Mouse (Mus musculus): Measurements from ENCODE around the gene Ripk3.

The Ripk3 gene

GRCm38 (mm10) chr14:55788256-55789050, at the start of gene Ripk3:
Gene Ripk3, minus strand, starts transcription at chr14:55788865.
- DNase-seq (ENCODE audit: low spot score): no peak

DNA sequence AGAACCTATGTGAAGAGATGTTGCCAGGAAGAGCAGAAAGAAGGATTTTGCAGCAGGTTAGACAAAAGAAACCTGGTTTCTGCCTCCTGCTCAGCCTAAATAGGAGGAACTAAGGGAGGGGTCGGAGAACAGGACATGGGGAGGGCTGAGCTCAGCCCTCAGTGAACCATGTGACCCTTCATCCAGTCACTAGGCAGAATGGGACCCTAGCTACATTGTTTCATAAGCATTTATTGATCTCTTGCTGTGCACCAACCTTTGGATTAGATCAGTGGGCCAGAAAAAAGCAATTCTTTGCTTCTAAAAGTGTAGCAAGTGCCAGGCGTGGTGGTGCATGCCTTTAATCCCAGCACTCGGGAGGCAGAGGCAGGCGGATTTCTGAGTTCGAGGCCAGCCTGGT, 49.6 kb upstream of the Ripk3 start:
- no peak for DNase-seq (ENCODE audit: low spot score)

DNA sequence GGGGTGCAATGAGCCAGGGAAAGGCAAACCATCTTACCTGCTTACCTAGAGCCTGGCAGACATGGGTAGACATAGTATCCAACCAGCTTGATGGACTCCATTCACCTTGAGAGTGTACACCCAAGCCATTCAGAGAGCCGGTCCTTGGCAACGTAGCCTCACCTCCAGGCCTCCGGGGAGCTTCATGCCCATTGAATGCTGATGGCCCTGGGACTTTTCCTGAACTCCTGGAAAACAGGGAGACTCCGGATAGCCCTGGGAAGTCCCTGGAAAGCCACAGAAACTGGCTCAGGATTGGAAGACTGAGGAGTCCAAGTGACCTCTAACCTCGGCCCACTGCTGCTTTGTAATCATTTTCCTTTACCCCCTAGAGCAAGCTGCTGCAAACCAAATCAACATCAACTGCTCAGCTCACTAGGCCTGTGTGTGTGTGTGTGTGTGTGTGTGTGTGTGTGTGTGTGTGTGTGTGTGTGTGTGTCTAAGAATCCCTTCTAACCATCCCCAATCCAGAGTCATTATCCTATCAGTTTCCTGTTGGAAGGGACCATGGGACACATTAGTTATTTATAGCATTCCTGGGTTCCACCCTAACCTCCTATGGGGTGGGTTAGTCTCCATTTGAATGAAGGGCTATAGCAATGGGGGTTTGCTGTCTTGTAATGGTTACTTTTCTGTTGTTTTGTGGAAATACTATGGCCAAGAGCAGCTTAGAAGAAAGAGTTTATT, 46.3 kb upstream of the Ripk3 start:
- no peak for DNase-seq (ENCODE audit: low spot score)

GRCm38 (mm10) chr14:55833126-55833525, 44.5 kb upstream of the Ripk3 start:
- DNase-seq (ENCODE audit: low spot score): no peak

GRCm38 (mm10) chr14:55830331-55830730, 41.7 kb upstream of the Ripk3 start:
- DNase-seq (ENCODE audit: low spot score): no peak

- DNase-seq (ENCODE audit: low spot score): no peak
These were observed 41.2 kb upstream of the Ripk3 start for GRCm38 (mm10) chr14:55829854-55830253.

- no peak for DNase-seq (ENCODE audit: low spot score)
These were observed 40.1 kb upstream of the Ripk3 start for GRCm38 (mm10) chr14:55828716-55829263.

GRCm38 (mm10) chr14:55826551-55827340, 38.1 kb upstream of the Ripk3 start:
- DNase-seq (ENCODE audit: low spot score): no peak

GRCm38 (mm10) chr14:55826142-55826541, 37.5 kb upstream of the Ripk3 start:
- no peak for DNase-seq (ENCODE audit: low spot score)

- no peak for DNase-seq (ENCODE audit: low spot score)
These were observed 36.8 kb upstream of the Ripk3 start for GRCm38 (mm10) chr14:55825216-55826051.

GRCm38 (mm10) chr14:55824481-55825215, 36.0 kb upstream of the Ripk3 start:
- DNase-seq (ENCODE audit: low spot score): peak; percentile 42

DNA sequence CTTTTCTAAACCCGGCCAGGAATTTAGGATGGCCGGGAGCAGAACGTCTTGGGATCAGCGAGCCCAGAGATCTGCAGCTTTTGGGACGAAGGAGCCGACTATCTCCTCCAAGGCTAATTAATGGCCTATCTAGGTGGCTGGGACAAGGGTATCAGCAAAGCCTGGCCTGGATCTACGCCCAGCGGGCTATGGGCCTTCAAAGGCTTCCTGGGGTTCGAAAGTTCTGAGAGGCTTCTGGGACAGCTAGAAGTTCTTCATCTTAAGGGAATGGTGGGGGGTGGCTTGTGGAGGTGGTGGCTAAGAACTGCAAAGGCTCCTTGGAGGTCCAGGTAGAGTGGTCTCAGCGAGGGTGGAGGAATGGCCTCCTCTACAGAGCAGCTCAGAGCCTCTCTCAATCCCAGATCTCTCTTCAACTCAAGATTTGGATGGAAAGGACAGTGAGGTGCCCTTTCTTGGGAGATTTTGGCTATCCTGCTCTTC, 35.4 kb upstream of the Ripk3 start:
- peak; percentile 40 for DNase-seq (ENCODE audit: low spot score)

DNA sequence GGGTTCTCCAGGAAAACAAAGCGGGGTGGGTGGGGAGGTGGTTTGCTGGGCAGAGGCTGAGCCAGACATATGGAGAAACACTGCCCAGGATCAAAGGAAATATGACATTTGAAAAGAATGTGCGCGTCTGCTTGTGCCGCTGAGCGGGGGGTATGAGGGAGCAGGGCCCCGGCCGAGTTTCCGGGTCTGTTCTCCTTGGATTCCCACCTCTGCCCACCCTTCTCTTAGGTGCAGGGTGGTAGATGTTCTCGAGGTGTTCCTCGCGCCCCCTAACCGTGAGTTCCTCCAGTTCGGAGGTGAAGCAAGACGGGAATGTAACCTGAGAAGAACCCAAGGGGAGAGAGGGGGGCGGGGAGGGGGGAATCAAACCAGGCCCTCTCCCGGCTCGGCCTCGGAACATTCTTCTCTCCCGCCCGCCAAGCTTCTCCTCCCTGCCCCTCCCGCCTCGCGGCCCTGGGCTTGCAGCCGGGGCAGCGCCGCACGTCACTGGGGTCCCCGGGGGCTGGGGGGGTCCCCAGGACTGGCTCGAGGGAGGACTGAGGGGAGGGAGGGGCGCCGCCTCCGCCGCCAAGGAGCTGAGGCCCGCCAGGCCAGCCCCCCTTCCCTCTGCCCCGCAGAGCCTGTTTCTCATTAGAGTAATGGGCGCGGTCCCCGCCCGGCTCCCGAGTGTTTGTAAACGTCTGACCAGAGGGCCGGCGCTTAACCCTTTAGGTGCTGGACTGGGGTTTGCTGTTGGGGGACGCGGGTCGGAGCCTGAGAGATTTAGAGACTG, 34.5 kb upstream of the Ripk3 start, which contains the start of gene Nfatc4:
Gene Nfatc4 (plus strand): TSS at position 154 of the 772 bp plus-strand sequence.
- peak; percentile 83 for DNase-seq (ENCODE audit: low spot score)

GRCm38 (mm10) chr14:55822435-55822990, 33.8 kb upstream of the Ripk3 start:
- peak; percentile 73 for DNase-seq (ENCODE audit: low spot score)

DNA sequence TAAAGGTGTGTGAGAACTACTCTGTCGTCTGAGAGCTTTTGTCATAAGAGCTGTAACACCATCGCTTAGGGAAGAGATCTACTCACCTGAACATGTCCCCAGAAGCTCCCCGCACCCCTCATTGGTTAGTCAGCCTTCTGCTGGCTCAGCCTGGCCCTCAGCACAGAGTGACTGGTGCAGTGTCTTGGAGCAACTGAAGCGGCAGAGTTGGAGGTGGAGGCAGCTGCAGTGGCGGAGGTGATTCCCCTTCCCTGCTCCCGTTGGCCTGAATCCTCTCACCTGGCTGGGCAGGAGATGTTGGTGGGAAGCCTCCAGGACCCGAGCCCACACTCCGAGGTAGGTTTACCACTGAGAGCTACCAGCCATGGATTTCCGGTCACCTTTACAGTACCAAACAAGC, 31.9 kb upstream of the Ripk3 start:
- DNase-seq (ENCODE audit: low spot score): no peak

DNA sequence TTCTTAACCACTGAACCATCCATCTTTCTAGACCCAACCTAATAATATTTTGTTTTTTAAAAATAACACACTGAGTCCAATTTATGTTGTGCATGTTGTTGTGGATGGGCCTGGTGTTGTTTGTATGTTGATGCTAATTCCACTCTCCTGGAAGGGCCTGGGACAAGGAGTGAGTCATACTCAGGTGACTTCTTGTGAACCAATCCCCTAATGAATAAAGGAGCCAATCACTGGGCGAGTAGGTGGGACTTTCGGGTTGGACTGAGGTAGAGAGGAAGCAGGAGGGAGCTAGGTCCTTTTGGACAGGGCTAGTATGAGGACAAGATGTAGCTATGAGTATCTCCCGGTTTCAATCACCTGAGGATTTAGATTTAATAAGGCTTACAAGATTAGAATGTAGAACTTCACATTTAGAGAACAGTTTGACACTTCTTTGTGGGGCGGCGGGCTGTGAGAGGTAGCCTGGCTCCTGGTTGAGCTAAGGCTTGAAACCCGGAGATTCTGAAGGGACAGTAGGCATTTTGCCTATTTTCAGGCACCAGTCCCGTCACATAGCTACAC, 31.3 kb upstream of the Ripk3 start:
- DNase-seq (ENCODE audit: low spot score): no peak

DNA sequence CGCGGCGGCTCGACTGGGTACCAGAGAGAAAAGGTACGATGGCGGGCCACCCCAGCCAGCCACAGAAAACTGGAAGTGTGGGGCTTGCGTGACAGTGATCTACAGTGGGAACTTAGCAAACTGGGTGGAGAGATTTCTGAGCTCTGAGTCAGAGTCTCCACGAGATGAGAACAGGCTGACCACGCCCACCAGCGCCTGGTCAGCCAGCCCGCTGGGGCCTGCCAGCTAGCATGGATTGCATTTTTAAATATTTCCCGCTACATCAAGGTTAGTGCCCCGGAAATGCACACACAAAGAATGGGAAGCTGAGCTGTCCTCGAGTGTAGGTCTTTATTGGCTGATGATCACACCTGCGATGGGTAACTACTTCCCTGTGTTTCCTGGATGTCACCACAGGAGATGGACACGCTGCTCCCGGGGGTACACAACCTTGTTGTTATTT, 26.7 kb upstream of the Ripk3 start:
- DNase-seq (ENCODE audit: low spot score): no peak

DNA sequence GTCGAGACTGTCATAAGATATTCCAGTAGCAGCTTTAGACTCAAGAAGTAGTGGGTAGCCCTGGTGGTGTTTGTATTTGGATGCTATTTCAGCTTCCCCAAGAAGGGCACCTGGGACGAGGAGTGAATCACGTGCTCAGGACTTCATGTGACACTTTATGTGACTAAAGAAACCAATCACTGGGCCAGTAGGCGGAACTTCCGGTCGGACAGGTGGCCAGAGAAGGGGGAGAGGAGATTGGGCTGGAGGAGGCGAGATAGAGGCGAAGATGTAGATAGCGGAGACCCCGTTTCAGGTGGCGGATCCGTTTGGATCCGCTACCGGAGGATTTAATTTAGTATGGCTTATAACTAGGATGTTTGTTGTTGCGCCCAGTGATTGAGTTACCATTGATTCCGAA, 26.2 kb upstream of the Ripk3 start:
- no peak for DNase-seq (ENCODE audit: low spot score)

Data from ovary, postnatal 14 days (tissue).